Mouse (Mus musculus) heart, postnatal 0 days (tissue): ENCODE data around the gene Tmem181a. TPM values are rescaled to one million over a fixed set of nuclear protein-coding genes. Genes with fewer than 3 reads are reported as not detected.
"Not testable (repeated sequence)": the region's sequence is repeated elsewhere in the genome, so short reads cannot be mapped to it uniquely, and the experiment has no call there.

Experiments used
- ATAC-seq: fragments of 200-750 bp; cut with Nextera tagmentation; 2 replicates; pipeline ENCODE4 v1.8.0; 2017; ENCODE audit warnings: low read depth, moderate number of reproducible peaks, moderate library complexity; ENCODE audit not compliant: insufficient read depth
- DNase-seq: peaks from one replicate; pipeline ENCODE4 v3.0.0-alpha.2; 2016; ENCODE audit warnings: low spot score
- H3K27ac ChIP-seq: fragments of 300-500 bp; sonication (generic); 2 replicates; pipeline ENCODE4 v1.5.1; 2014; ENCODE audit warnings: low read depth, mild to moderate bottlenecking
- H3K27me3 ChIP-seq: fragments of 300-500 bp; sonication (generic); 2 replicates; pipeline ENCODE4 v1.6.1; 2014; ENCODE audit warnings: low read length, mixed read lengths; ENCODE audit not compliant: control insufficient read depth, insufficient read depth
- H3K36me3 ChIP-seq: fragments of 300-500 bp; sonication (generic); replicated peaks from 2 replicates; pipeline ENCODE4 v1.6.1; 2014; ENCODE audit warnings: low read length, mixed read lengths; ENCODE audit not compliant: control insufficient read depth, insufficient read depth
- H3K4me1 ChIP-seq: fragments of 300-500 bp; sonication (generic); 2 replicates; pipeline ENCODE4 v1.6.1; 2014; ENCODE audit warnings: antibody characterized with exemption; ENCODE audit not compliant: control insufficient read depth, insufficient read depth
- H3K4me2 ChIP-seq: fragments of 300-500 bp; sonication (generic); 2 replicates; pipeline ENCODE4 v1.6.1; 2014; ENCODE audit warnings: low read depth, mild to moderate bottlenecking, low read length, moderate library complexity
- H3K4me3 ChIP-seq: fragments of 300-500 bp; sonication (generic); 2 replicates; pipeline ENCODE4 v1.5.1; 2014; ENCODE audit warnings: low read depth, low read length
- H3K9ac ChIP-seq: fragments of 300-500 bp; sonication (generic); replicated peaks from 2 replicates; pipeline ENCODE4 v1.6.1; 2014; ENCODE audit warnings: low read depth, low read length, mixed read lengths
- H3K9me3 ChIP-seq: fragments of 300-500 bp; sonication (generic); replicated peaks from 2 replicates; pipeline ENCODE4 v1.6.1; 2016; ENCODE audit warnings: low read length; ENCODE audit not compliant: control insufficient read depth
- WGBS: fragments of 180-500 bp; shearing (Covaris S2); extraction: QIAGEN DNeasy Blood & Tissue Kit; methylation state at CpG from one replicate; pipeline ENCODE4 v1.1.7; 2014; 5-methylcytosine and 5-hydroxymethylcytosine counted together
- polyA plus RNA-seq: library from polyadenylated mRNA; unstranded; fragments of >200 nt; fragmentation: Nextera tagmentation; extraction: Ambion mirVana; gene quantifications from 2 replicates; pipeline ENCODE4 v1.2.1, GENCODE M21; 2015
- total RNA-seq: library from RNA; depleted of rRNA; stranded (reverse); fragments of >200 nt; gene quantifications from 2 replicates; pipeline ENCODE4 v1.2.3, GENCODE M21; 2014; ENCODE audit warnings: low replicate concordance

The Tmem181a gene
- total and polyA plus RNA-seq, 2 experiments from 2014 or later: 12.0 to 17.9 TPM

GRCm38 (mm10) chr17:6314493-6314892, 57.8 kb downstream of the Tmem181a start:
- not testable (repeated sequence) for H3K27ac ChIP-seq, H3K9me3 ChIP-seq, ATAC-seq, H3K36me3 ChIP-seq, H3K4me3 ChIP-seq, H3K4me2 ChIP-seq, DNase-seq, H3K27me3 ChIP-seq, H3K9ac ChIP-seq, H3K4me1 ChIP-seq
- WGBS: 85% methylated on average over 2 of the region's 3 CpGs

- WGBS: 18% methylated on average over 2 of the region's 4 CpGs
- not testable (repeated sequence) for DNase-seq, H3K9me3 ChIP-seq, H3K4me3 ChIP-seq, H3K9ac ChIP-seq, ATAC-seq, H3K36me3 ChIP-seq, H3K4me1 ChIP-seq, H3K27me3 ChIP-seq, H3K27ac ChIP-seq, H3K4me2 ChIP-seq
Observed at GRCm38 (mm10) chr17:6315706-6316105, 59.0 kb downstream of the Tmem181a start.

- peak; percentile 31 for ATAC-seq
Observed at GRCm38 (mm10) chr17:6316379-6317126, 59.9 kb downstream of the Tmem181a start.

GRCm38 (mm10) chr17:6317339-6317985, 60.8 kb downstream of the Tmem181a start, which contains the start of gene Dynlt1a:
TSS of gene Dynlt1a (minus strand) at chr17:6317500.
- Histone ChIP-seq H3K4me3 (peak within 1 kb of the TSS; percentile 45), H3K4me2 (peak within 1 kb of the TSS; percentile 61)
- H3K9ac ChIP-seq, H3K27me3 ChIP-seq, H3K27ac ChIP-seq, H3K9me3 ChIP-seq, H3K36me3 ChIP-seq, H3K4me1 ChIP-seq: not testable (repeated sequence)
- 7% methylated on average over 23 of the region's 23 CpGs for WGBS
- DNase-seq (peak; percentile 75), ATAC-seq (peak; percentile 97)

More at GRCm38 (mm10) chr17:6316379-6317126, 59.9 kb downstream of the Tmem181a start:
- H3K36me3 ChIP-seq, H3K27ac ChIP-seq, H3K27me3 ChIP-seq, H3K4me1 ChIP-seq, H3K9me3 ChIP-seq, H3K9ac ChIP-seq: not testable (repeated sequence)
- Histone ChIP-seq H3K4me2 (peak overlapping the region; percentile 61), H3K4me3 (peak overlapping the region; percentile 45)
- DNase-seq: peak; percentile 5
- 2% methylated on average over 34 of the region's 38 CpGs for WGBS

GRCm38 (mm10) chr17:6321081-6321777, 64.6 kb downstream of the Tmem181a start:
- not testable (repeated sequence) for H3K27ac ChIP-seq, H3K4me3 ChIP-seq, H3K36me3 ChIP-seq, ATAC-seq, H3K4me2 ChIP-seq, H3K9me3 ChIP-seq, H3K27me3 ChIP-seq, DNase-seq, H3K4me1 ChIP-seq, H3K9ac ChIP-seq
- WGBS: 3% methylated on average over 9 of the region's 60 CpGs

GRCm38 (mm10) chr17:6321778-6322101, 65.1 kb downstream of the Tmem181a start:
- not testable (repeated sequence) for H3K9me3 ChIP-seq, H3K9ac ChIP-seq, H3K27ac ChIP-seq, H3K4me3 ChIP-seq, DNase-seq, H3K36me3 ChIP-seq, H3K4me1 ChIP-seq, ATAC-seq, H3K27me3 ChIP-seq, H3K4me2 ChIP-seq
- WGBS: no CpG with 5 or more reads among the region's 10 CpGs

GRCm38 (mm10) chr17:6325021-6325420, 68.4 kb downstream of the Tmem181a start:
- H3K27me3 ChIP-seq, H3K4me1 ChIP-seq, H3K9ac ChIP-seq, H3K4me3 ChIP-seq, H3K27ac ChIP-seq, H3K9me3 ChIP-seq, DNase-seq, ATAC-seq, H3K4me2 ChIP-seq, H3K36me3 ChIP-seq: not testable (repeated sequence)
- WGBS: 73% methylated on average over 10 of the region's 10 CpGs

GRCm38 (mm10) chr17:6325543-6325942, 68.9 kb downstream of the Tmem181a start:
- not testable (repeated sequence) for H3K4me1 ChIP-seq

More at GRCm38 (mm10) chr17:6325543-6325942, 68.9 kb downstream of the Tmem181a start:
- not testable (repeated sequence) for H3K9me3 ChIP-seq, ATAC-seq, H3K4me3 ChIP-seq, H3K4me2 ChIP-seq, H3K27me3 ChIP-seq, H3K27ac ChIP-seq, DNase-seq, H3K9ac ChIP-seq, H3K36me3 ChIP-seq
- 69% methylated on average over 6 of the region's 6 CpGs for WGBS
